Mouse (Mus musculus) testis, postnatal 14 days (tissue): ENCODE data around the gene Tmem109.

Source experiments
- DNase-seq: peaks from one replicate; pipeline ENCODE4 v3.0.0; 2021; ENCODE audit warnings: low spot score

Tmem109 gene

DNA sequence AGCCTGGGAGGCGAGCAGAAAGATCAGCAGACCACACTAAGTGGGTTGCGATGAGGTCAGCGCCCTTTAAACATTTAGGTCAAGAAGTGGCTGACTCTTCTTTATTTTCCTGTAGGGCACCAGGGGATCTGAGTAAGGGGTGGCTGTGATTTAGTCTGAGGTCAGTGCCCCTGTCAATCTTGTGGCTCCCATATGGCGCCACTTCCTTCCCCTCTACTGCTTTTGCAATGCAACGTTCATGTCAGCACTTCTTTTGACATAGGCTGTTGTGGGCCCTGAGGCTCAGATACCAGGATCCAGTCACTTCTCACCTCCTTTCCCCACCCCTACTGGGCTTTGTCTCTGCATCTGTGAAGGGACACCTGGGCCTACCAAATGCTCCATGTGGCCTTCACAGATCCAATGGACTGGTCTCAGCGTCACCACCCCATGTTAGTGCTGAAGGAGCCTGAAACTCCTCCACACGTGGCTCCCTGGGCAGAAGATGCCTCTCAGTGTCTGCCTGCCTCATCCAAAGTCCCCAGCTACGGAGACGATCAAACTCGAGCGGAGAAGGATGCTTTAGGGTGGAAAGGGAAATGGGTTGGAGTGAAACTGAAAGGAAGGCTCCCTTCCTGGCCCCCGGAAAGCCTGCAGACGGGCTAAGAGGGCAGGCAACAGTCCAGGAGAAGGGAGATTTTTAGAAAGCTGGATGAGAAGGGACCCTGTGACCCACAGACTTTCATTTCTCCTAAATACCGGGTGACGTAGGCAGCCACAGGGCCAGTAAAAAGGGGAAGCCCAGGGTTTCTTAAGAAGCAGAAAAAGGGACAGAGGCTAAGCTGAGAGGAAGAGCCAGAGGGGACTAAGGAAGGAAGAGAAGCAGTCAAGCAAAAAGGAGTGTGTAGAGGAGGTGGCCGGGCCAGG is 39.8 kb downstream of the Tmem109 start:
- DNase-seq: no peak

DNA sequence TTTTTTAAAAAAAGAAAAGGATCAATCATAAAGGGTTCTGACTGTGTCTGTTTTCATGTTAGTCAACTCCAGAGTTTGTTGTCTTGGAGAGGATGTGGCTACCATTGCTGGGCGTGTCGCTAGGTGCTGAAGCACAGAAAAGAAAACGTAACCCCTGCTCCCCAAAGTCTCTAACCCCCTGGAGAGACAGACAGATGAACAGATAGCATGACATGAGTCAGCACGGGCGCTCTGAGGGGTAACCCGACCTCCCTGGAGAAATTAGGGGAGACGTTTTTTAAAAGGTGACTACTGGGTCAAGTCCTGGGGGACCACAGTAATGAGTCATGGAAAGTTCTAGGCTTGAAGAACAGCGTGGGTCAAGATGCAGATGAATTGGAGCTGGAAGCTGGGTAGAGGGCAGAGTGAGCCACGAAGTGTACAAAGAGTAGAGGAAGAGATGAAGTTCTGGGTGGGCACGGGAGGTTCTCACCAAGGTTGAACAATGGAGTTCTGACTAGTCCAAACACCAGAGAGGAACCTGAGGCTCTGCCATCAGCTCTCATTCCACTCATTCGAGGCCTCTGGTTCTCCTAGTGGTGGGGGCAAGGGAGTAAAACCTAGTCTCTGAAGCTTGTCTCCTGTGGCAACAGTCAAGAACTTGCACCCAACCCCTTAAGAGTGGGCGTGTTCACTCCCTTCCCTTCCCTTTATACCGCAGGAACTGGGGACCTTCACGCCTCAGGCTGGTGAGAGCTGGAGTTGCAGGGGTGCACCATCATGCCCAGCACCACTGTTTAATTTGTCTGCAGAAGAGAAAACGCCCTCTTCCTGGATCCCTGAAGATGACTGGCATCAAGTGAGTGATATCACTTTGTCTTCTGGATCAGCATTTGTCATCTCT is 42.5 kb downstream of the Tmem109 start, which contains the start of gene Slc15a3:
TSS of gene Slc15a3 (plus strand) at position 718 of the 883 bp plus-strand sequence.
- DNase-seq: no peak

DNA sequence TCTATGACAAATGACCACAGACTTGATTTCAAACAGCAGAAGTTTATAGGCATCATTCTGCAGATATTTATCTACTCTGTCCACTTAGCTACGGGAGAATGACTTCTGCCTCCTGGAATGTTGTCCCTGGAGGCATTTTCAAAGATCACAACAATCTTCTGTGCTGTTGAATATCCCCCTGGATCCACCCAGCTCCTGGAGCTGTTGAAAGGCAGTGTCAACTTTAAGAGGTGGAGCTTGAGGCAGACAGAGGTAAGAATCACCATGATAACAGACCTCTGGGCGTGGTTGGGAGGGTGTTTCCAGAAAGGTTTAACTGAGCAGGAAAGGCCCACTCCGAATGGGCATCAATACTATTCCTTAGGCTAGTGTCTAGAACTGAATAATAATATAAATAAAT is 46.1 kb downstream of the Tmem109 start:
- DNase-seq: no peak

DNA sequence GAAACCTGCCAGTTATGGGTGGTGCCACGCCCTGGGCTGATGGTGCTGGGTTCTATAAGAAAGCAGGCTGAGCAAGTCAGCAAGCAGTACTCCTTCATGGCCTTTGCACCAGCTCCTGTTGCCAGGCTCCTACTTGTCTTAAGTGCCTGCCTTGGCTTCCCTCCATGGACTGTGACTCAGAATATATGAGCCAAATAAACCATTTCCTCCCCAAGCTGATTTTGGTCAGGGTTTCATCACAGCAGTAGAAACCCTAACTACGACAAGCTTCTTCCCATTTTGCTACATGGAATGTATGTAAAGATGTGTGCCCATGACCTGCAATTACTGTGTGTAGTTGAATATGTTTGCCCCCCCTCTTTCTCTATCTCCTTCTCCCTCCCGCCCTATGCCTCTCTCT is 48.2 kb downstream of the Tmem109 start:
- DNase-seq: no peak

DNA sequence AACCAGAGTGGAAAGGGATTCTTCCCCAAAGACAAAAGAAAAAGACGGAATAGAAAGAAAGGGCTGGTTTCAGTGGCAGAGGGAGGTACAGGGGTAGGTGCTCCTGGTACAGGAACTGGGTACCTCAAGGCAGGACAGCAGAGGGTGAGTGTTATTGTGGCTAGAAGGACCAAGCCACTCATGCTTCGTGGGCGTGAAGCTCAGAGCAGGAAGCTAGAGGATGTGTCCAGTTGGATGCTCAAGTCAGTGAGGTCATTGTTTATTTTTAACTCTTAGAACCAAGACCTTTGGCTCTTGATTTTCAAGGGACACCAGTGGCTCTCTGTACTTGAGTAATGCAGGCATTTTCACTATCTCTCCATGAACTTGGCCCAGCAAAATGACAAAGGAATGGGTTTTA is 49.8 kb downstream of the Tmem109 start:
- DNase-seq: no peak

DNA sequence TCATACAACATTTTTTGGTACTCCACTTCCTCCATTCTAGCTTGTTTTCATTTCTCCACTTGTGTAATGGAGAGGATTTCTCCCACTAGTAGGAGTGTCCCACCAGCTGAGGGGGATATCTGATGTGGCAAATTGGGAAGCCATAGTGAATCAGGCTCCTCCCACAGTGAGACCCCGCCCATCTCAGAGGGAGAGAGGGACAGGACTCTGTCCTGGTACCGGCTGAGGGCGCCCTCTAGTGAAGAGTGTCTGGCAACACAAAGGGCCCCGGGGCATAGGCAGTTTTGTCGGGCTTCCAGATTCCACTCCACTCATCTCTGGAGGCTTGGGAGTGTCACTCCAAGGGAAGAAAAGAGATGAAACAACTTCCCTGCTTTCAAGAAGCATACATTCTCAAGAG is 50.4 kb downstream of the Tmem109 start:
- peak; percentile 68 for DNase-seq

DNA sequence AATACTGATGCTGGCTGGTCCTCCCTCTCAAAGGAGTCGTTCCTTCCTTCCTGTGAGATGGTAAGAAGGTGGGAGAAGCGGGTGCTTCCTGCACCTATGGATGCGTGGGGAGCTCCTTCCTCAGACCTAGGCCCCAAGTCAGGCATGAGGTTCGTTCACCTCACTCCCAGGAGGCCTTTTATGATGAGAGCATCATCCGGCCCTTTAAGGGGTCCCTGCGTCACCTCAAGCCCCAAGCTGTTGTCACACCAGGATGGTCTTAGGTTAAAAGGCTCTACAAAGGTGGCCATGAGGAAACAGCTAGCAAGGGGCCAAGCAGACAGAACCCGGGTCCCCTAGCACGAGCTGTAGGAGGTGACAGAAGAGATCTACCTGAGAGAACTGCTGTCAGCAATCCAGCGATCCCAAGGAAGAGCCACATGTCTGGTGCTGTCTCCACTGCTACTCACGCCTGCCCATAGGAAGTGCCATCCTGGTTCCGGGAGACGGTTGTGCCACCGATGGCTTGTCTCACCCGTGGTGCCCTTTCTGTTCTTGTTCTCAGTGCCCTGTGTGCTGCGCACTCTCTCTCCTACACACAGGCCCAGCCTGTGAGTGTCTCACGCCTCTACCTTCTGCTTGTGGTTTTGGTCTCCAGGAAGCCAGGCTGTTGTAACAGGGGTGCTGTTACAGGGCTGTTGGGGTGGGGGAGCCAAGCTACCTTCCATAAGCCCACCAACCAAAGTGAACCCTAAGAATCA is 52.2 kb downstream of the Tmem109 start, which contains the start of gene Cd6:
TSS of gene Cd6 (minus strand) at position 623 of the 740 bp plus-strand sequence.
- no peak for DNase-seq

DNA sequence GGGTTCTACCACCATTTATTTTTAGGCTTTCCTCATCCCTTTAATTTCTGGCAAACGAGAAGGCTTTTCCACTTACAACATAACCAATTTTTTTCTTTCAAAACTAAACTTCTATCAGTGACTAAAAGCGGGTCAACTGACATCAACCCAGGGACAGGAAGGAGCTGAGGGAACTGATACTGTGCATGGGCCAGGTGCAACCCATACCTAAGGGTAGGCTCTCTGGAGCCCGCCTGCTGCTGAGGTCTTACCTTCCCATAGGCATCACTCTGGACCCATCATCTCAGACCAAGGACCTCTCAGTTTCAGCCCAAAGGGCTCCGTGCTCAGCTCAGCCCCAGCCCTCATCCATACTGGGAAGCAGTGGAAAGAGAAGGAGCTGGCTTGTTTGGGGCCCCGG is 53.5 kb downstream of the Tmem109 start:
- DNase-seq: no peak

DNA sequence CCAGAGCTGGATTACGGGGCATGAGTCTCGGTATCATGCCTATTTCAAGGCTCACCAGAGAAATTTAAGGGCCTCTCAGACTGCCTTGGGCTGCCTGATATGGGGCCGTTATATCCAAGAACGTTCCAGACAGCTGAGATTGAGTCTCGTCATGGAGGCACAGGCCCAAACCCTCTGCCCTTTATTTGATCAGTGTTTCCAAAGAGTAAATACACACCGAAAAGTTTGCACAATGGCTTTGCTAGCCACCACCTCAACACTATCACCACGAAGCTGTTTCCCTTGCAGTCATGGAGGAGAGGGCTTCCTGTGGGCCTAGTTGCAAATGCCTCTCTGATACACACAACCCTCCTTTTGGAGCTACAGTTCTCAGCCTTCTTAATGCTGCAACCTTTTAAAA is 57.7 kb downstream of the Tmem109 start:
- no peak for DNase-seq

DNA sequence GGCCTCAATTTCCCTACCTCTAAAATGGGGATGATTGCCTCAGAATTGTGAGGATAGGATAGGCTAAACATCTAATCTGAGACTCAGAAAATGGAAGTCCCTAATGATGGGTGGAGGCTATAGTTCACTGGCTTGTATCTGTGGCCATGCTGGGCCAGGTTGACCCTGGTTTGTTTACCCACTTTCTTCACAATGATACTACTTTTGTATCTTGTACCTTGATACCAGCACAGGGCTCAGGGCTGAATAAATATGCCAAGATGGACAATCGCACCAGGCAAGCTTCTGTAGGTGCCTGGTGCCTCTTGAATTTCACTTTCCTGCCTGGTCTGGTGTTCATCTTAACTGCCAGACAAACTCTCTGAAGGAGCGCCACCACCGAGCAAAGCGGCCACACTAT is 59.3 kb downstream of the Tmem109 start:
- DNase-seq: no peak

DNA sequence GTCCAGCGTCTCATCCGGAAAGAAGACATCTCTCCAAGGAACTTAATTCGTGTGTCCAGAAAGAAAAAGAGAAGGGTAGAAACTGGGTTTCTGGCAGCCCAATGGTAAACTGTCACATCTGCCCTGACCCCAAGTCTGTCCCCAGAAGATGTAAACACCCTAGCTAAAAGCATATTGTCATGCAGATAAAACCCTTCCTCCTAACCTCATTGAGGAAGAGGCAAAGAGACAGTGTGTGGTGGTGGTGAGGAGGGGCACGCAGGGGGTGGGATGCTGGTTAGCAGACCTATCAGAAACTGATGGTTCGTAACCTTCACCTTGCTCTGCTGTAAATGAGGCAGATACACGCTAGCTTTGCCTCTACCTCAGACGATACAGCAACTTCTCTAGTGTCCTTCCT is 60.5 kb downstream of the Tmem109 start:
- no peak for DNase-seq
